Mouse (Mus musculus): ENCODE measurements around the gene Xlr.

GRCm38 (mm10) chrX:53799074-53799473 is 1.6 kb upstream of the Xlr start:
- TF ChIP-seq EP300 (IDR thresholded peaks at IDR 0.05; ENCODE audit: low read depth) (no peak), CTCF (IDR thresholded peaks at IDR 0.05; ENCODE audit: low read depth) (no peak)
